Mouse (Mus musculus): ENCODE results near the gene Prg2. TPM values are rescaled to one million over a fixed set of nuclear protein-coding genes. Genes with fewer than 3 reads are reported as not detected.

The Prg2 gene
- polyA plus RNA-seq, 1 experiment from 2014 or later, result 0.30 TPM

GRCm38 (mm10) chr2:84964111-84964801 lies 16.0 kb upstream of the Prg2 start:
- no peak overlapping the region for H3K27ac ChIP-seq (replicated peaks)
- no peaks in the 10 kb centered on the region for H3K9me3 ChIP-seq
- no peak overlapping the region for H3K4me3 ChIP-seq
- DNase-seq (ENCODE audit: low spot score), result no peak
- no peaks in the 10 kb centered on the region for H3K27me3 ChIP-seq (replicated peaks; ENCODE audit: low read depth, poor library complexity, severe bottlenecking)
- H3K4me1 ChIP-seq, result peaks cover 8% of the 10 kb centered on the region
- WGBS, result 90% methylated on average over 7 of the region's 7 CpGs
- no peaks in the 10 kb centered on the region; the same call in 1 of the 2 replicates for H3K36me3 ChIP-seq (replicated peaks)

GRCm38 (mm10) chr2:84967318-84967991 lies 12.8 kb upstream of the Prg2 start:
- no peak overlapping the region for H3K27ac ChIP-seq (replicated peaks)
- H3K4me3 ChIP-seq, result no peak overlapping the region
- H3K4me1 ChIP-seq, result peaks cover 8% of the 10 kb centered on the region
- no peaks in the 10 kb centered on the region for H3K27me3 ChIP-seq (replicated peaks; ENCODE audit: low read depth, poor library complexity, severe bottlenecking)
- no peak for DNase-seq (ENCODE audit: low spot score)
- no peaks in the 10 kb centered on the region for H3K36me3 ChIP-seq (replicated peaks)
- WGBS, result 88% methylated on average over 5 of the region's 5 CpGs
- H3K9me3 ChIP-seq, result no peaks in the 10 kb centered on the region

GRCm38 (mm10) chr2:84975580-84975979 lies 4.7 kb upstream of the Prg2 start:
- no peak overlapping the region for H3K4me3 ChIP-seq
- no peaks in the 10 kb centered on the region for H3K9me3 ChIP-seq
- no peak overlapping the region for H3K27ac ChIP-seq (replicated peaks)
- 0 out of 2 replicates have a peak, but pooled peaks cover 3% of the 10 kb centered on the region for H3K4me1 ChIP-seq
- no peaks in the 10 kb centered on the region for H3K36me3 ChIP-seq (replicated peaks)
- whole genome bisulfite sequencing, result 93% methylated on average over 2 of the region's 2 CpGs
- no peaks in the 10 kb centered on the region for H3K27me3 ChIP-seq (replicated peaks; ENCODE audit: low read depth, poor library complexity, severe bottlenecking)
- no peak for DNase-seq (ENCODE audit: low spot score)

GRCm38 (mm10) chr2:84987930-84988329 lies 7.7 kb downstream of the Prg2 start, which contains the start of gene Prg3:
Gene Prg3, plus strand, starts transcription at chr2:84988215.
- 76% methylated on average over 1 of the region's 1 CpGs for WGBS
- no peaks in the 10 kb centered on the region for H3K9me3 ChIP-seq

DNA sequence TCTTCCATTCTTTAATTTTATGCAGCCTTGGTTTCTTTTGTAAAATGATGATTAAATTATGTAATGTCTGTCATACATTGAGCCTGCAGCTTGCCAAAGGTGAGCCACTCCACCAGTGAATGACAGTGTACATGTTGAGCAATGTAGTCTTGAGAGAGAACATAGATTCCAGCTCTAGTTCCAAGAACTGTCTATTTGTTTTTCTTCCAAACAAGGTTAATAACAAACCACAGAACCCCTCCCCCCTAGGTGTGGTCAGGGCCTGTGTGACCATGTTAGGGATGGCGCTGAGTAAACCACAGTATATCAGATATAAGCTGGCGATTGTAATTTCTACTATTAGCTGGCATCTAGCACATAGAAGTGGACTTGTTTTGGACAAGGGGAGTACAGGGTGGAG lies 16.1 kb downstream of the Prg2 start:
- H3K27me3 ChIP-seq (replicated peaks; ENCODE audit: low read depth, poor library complexity, severe bottlenecking), result no peaks in the 10 kb centered on the region
- H3K4me1 ChIP-seq, result no peaks in the 10 kb centered on the region; the same call in 1 of the 2 replicates
- no peaks in the 10 kb centered on the region for H3K36me3 ChIP-seq (replicated peaks)
- no peak overlapping the region for H3K27ac ChIP-seq (replicated peaks)
- H3K9me3 ChIP-seq, result no peaks in the 10 kb centered on the region
- WGBS, result 89% methylated on average over 2 of the region's 2 CpGs
- H3K4me3 ChIP-seq, result no peak overlapping the region
- DNase-seq (ENCODE audit: low spot score), result no peak

More at GRCm38 (mm10) chr2:84987930-84988329, 7.7 kb downstream of the Prg2 start, which contains the start of gene Prg3:
- no peaks in the 10 kb centered on the region for H3K36me3 ChIP-seq (replicated peaks)
- DNase-seq (ENCODE audit: low spot score), result no peak
- no peaks in the 10 kb centered on the region for H3K27me3 ChIP-seq (replicated peaks; ENCODE audit: low read depth, poor library complexity, severe bottlenecking)
- H3K4me3 ChIP-seq, result no peak within 1 kb of the TSS
- H3K4me1 ChIP-seq, result no peaks in the 10 kb centered on the region
- no peak within 1 kb of the TSS for H3K27ac ChIP-seq (replicated peaks)

- Histone ChIP-seq H3K4me1 (peaks cover 6% of the 10 kb centered on the region; the same call in 1 of the 2 replicates), H3K27ac (replicated peaks) (no peak overlapping the region), H3K4me3 (no peak overlapping the region), H3K36me3 (replicated peaks) (no peaks in the 10 kb centered on the region), H3K9me3 (no peaks in the 10 kb centered on the region), H3K27me3 (replicated peaks; ENCODE audit: low read depth, poor library complexity, severe bottlenecking) (no peaks in the 10 kb centered on the region)
- 79% methylated on average over 3 of the region's 3 CpGs for WGBS
- DNase-seq (ENCODE audit: low spot score), result no peak
These were observed 19.4 kb downstream of the Prg2 start for GRCm38 (mm10) chr2:84999486-85000181.

- DNase-seq (ENCODE audit: low spot score), result no peak
These were observed 21.2 kb downstream of the Prg2 start for GRCm38 (mm10) chr2:85001497-85001896.

DNA sequence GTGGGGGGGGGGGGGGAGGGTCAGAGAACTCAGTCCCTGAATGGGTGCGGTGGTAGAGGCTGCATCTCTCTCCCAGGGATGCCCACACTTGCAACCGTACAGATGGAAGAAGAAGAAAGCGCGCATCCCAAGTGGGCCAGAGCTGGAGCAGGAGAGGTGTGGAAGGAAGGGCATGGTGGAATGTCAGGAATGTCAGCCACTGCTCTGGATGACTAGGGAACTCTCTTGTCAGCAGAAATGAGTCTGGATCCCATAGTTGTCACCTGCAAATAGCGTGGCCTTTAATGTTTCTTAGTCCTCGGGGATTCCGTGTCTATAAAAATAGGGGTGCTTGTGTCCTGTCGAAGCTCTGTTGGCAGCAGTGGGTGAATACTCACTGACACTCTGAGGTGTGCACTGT lies 22.3 kb downstream of the Prg2 start:
- Histone ChIP-seq H3K27ac (replicated peaks) (no peak overlapping the region), H3K36me3 (replicated peaks) (no peaks in the 10 kb centered on the region), H3K4me3 (no peak overlapping the region), H3K4me1 (peaks cover 6% of the 10 kb centered on the region; the same call in 1 of the 2 replicates), H3K27me3 (replicated peaks; ENCODE audit: low read depth, poor library complexity, severe bottlenecking) (no peaks in the 10 kb centered on the region), H3K9me3 (no peaks in the 10 kb centered on the region)
- DNase-seq (ENCODE audit: low spot score), result no peak
- WGBS, result 76% methylated on average over 8 of the region's 8 CpGs

More at GRCm38 (mm10) chr2:85001497-85001896, 21.2 kb downstream of the Prg2 start:
- no peaks in the 10 kb centered on the region for H3K9me3 ChIP-seq
- WGBS, result 71% methylated on average over 13 of the region's 13 CpGs
- no peak overlapping the region for H3K27ac ChIP-seq (replicated peaks)
- H3K4me3 ChIP-seq, result no peak overlapping the region
- no peaks in the 10 kb centered on the region for H3K27me3 ChIP-seq (replicated peaks; ENCODE audit: low read depth, poor library complexity, severe bottlenecking)
- no peaks in the 10 kb centered on the region for H3K36me3 ChIP-seq (replicated peaks)
- peaks cover 6% of the 10 kb centered on the region; the same call in 1 of the 2 replicates for H3K4me1 ChIP-seq

DNA sequence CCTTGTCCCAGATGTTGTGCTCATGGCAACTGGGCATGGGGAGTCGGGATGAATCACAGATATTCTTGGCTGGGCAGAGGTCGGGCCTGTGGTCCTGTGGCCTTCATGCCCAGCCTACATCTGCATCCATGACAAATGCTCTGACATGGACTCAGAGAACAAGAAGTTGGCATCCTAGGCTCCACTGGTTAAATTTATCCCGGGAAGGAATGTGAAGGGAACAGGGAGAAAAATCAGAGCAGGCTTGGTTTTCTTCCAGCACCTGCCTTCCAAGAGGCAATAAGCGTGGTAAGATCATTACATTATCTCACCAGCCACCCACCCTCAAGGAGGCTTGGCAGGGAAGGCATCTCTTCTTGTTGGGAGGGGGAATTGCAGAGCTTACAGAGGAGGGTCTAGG lies 24.1 kb downstream of the Prg2 start:
- Histone ChIP-seq H3K27me3 (replicated peaks; ENCODE audit: low read depth, poor library complexity, severe bottlenecking) (no peaks in the 10 kb centered on the region), H3K36me3 (replicated peaks) (no peaks in the 10 kb centered on the region), H3K9me3 (no peaks in the 10 kb centered on the region), H3K27ac (replicated peaks) (no peak overlapping the region), H3K4me1 (peaks cover 6% of the 10 kb centered on the region; the same call in 1 of the 2 replicates), H3K4me3 (no peak overlapping the region)
- 85% methylated on average over 4 of the region's 4 CpGs for whole genome bisulfite sequencing
- no peak for DNase-seq (ENCODE audit: low spot score)

DNA sequence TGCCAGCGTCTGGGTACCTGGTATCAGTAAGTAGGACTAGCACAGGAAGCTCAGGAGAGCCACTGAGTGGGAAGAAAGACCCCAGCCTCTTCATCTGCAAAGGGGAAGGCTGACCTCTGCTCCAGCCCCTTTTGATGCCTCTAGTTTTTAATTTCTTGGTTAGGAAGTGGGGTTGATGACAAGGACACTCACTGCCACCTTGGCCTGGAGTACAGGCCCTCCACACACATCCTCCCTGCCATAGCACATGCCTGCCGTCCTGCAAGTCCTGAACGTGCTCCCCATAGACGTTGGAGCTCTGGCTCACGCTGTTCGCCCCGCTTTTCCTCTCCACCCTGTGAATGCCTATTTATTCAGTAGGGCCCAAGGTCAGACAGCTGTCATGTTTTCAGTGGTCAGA lies 26.3 kb downstream of the Prg2 start:
- Histone ChIP-seq H3K27ac (replicated peaks) (no peak overlapping the region), H3K27me3 (replicated peaks; ENCODE audit: low read depth, poor library complexity, severe bottlenecking) (no peaks in the 10 kb centered on the region), H3K4me3 (no peak overlapping the region), H3K4me1 (peaks cover 6% of the 10 kb centered on the region; the same call in 1 of the 2 replicates), H3K36me3 (replicated peaks) (no peaks in the 10 kb centered on the region), H3K9me3 (no peaks in the 10 kb centered on the region)
- 85% methylated on average over 7 of the region's 7 CpGs for WGBS
- DNase-seq (ENCODE audit: low spot score), result no peak

- Histone ChIP-seq H3K4me3 (no peak overlapping the region), H3K27ac (replicated peaks) (no peak overlapping the region), H3K36me3 (replicated peaks) (no peaks in the 10 kb centered on the region), H3K27me3 (replicated peaks; ENCODE audit: low read depth, poor library complexity, severe bottlenecking) (no peaks in the 10 kb centered on the region), H3K9me3 (no peaks in the 10 kb centered on the region), H3K4me1 (peaks cover 8% of the 10 kb centered on the region; the same call in 1 of the 2 replicates)
- no peak for DNase-seq (ENCODE audit: low spot score)
- 29% methylated on average over 4 of the region's 4 CpGs for WGBS
These were observed 27.5 kb downstream of the Prg2 start for GRCm38 (mm10) chr2:85007729-85008128.

DNA sequence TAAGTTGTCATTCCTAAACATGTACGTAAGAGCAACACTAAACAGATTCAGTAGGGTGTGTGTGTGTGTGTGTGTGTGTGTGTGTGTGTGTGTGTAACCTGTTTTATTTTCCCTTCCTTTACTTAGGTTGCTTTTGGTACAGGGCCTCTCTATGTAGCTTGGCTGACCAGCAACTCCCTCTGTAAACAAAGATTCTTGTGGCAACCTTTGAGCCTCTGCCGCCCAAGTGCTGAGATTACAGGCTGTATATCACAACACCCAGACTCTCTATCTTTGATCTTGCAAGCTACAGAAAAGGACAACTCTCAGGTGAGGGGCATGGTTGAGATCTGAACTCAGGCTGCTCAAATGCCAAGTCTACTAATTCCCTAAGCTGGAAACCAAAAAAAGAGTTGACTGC lies 29.0 kb downstream of the Prg2 start:
- DNase-seq (ENCODE audit: low spot score), result no peak
- Histone ChIP-seq H3K4me3 (no peak overlapping the region), H3K27ac (replicated peaks) (no peak overlapping the region), H3K4me1 (peaks cover 7% of the 10 kb centered on the region; the same call in 1 of the 2 replicates), H3K27me3 (replicated peaks; ENCODE audit: low read depth, poor library complexity, severe bottlenecking) (no peaks in the 10 kb centered on the region), H3K9me3 (no peaks in the 10 kb centered on the region), H3K36me3 (replicated peaks) (no peaks in the 10 kb centered on the region)
- WGBS, result 79% methylated on average over 2 of the region's 2 CpGs

Measured in embryonic facial prominence, embryonic 10.5 days (tissue).